Mouse (Mus musculus) midbrain, postnatal 0 days (tissue): ENCODE results near the gene Slc4a4. TPM values are rescaled to one million over a fixed set of nuclear protein-coding genes. Genes with fewer than 3 reads are reported as not detected.

Experiments used
- ATAC-seq: fragments of 200-750 bp; cut with Nextera tagmentation; 2 replicates; pipeline ENCODE4 v1.8.0; 2017; ENCODE audit warnings: moderate number of reproducible peaks, mild to moderate bottlenecking, moderate TSS enrichment, moderate library complexity; ENCODE audit not compliant: low FRiP score
- DNase-seq: peaks from one replicate; pipeline ENCODE4 v3.0.0-alpha.2; 2015; ENCODE audit warnings: low spot score
- H3K27ac ChIP-seq: fragments of 300-500 bp; sonication (generic); 2 replicates; pipeline ENCODE4 v1.5.1; 2014; ENCODE audit warnings: low read depth, mild to moderate bottlenecking, low read length, mixed read lengths
- H3K27me3 ChIP-seq: fragments of 300-500 bp; sonication (generic); 2 replicates; pipeline ENCODE4 v1.6.1; 2014; ENCODE audit warnings: low read length, control low read depth, mixed read lengths; ENCODE audit not compliant: insufficient read depth
- H3K36me3 ChIP-seq: fragments of 300-500 bp; sonication (generic); 2 replicates; pipeline ENCODE4 v1.6.1; 2014; ENCODE audit warnings: low read length, control low read depth, mixed read lengths; ENCODE audit not compliant: insufficient read depth
- H3K4me1 ChIP-seq: fragments of 300-500 bp; sonication (generic); 2 replicates; pipeline ENCODE4 v1.6.1; 2014; ENCODE audit warnings: mild to moderate bottlenecking, control low read depth, antibody characterized with exemption, low read length, mixed read lengths; ENCODE audit not compliant: insufficient read depth
- H3K4me2 ChIP-seq: fragments of 300-500 bp; sonication (generic); 2 replicates; pipeline ENCODE4 v1.6.1; 2014; ENCODE audit warnings: low read depth, mild to moderate bottlenecking, low read length, mixed read lengths; ENCODE audit not compliant: poor library complexity, severe bottlenecking
- H3K4me3 ChIP-seq: fragments of 300-500 bp; sonication (generic); 2 replicates; pipeline ENCODE4 v1.5.1; 2014; ENCODE audit warnings: low read depth, mild to moderate bottlenecking, low read length, moderate library complexity
- H3K9ac ChIP-seq: fragments of 300-500 bp; sonication (generic); replicated peaks from 2 replicates; pipeline ENCODE4 v1.6.1; 2014; ENCODE audit warnings: mild to moderate bottlenecking, low read length, moderate library complexity, mixed read lengths; ENCODE audit not compliant: poor library complexity, severe bottlenecking
- H3K9me3 ChIP-seq: fragments of 300-500 bp; sonication (generic); 2 replicates; pipeline ENCODE4 v1.6.1; 2016; ENCODE audit warnings: low read length, control low read depth
- CTCF ChIP-seq: IDR thresholded peaks from 2 replicates; pipeline ENCODE4 v1.5.1; 2016; ENCODE audit warnings: antibody characterized with exemption, mild to moderate bottlenecking
- WGBS: fragments of 180-500 bp; shearing (Covaris S2); extraction: QIAGEN DNeasy Blood & Tissue Kit; methylation state at CpG from one replicate; pipeline ENCODE4 v1.1.7; 2014; 5-methylcytosine and 5-hydroxymethylcytosine counted together
- polyA plus RNA-seq: library from polyadenylated mRNA; unstranded; fragments of >200 nt; fragmentation: Nextera tagmentation; extraction: Ambion mirVana; gene quantifications from 2 replicates; pipeline ENCODE4 v1.2.1, GENCODE M21; 2015
- total RNA-seq: library from RNA; depleted of rRNA; stranded (reverse); fragments of >200 nt; gene quantifications from 2 replicates; pipeline ENCODE4 v1.2.3, GENCODE M21; 2014

Gene Slc4a4
- total and polyA plus RNA-seq, 2 experiments from 2014 or later = 17.4 to 57.3 TPM

GRCm38 (mm10) chr5:89218222-89218621 lies 331.6 kb downstream of the Slc4a4 start:
- DNase-seq (no peak), ATAC-seq (no peak)
- TF ChIP-seq CTCF = no peak
- H3K4me1 ChIP-seq = no peaks in the 10 kb centered on the region
- no peak overlapping the region for H3K4me3 ChIP-seq
- no peaks in the 10 kb centered on the region for H3K27me3 ChIP-seq
- no peak overlapping the region for H3K9ac ChIP-seq
- H3K9me3 ChIP-seq = no peaks in the 10 kb centered on the region
- no peak overlapping the region for H3K4me2 ChIP-seq
- no peak overlapping the region for H3K27ac ChIP-seq
- 89% methylated on average over 8 of the region's 8 CpGs for WGBS
- H3K36me3 ChIP-seq = no peaks in the 10 kb centered on the region

DNA sequence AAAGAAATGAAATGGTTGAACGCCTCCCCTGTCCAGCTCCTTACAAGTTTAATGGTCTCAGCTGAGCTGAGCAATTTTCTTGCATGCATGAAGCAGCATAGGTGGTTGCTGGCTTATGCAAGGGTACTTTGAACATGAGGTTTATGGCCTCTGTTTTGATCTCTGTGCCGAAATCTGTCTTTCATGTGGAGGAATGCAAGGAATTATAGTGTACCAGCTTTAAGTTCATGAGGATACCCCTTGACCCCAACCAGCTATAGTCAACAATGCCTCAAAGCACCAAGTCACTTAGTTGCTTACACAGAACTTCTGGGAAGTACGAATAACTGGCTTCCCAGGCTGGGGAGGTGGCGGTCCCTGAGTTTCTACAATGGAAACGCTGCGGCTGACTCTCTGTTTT lies 332.1 kb downstream of the Slc4a4 start:
- Histone ChIP-seq H3K9me3 (no peaks in the 10 kb centered on the region), H3K36me3 (no peaks in the 10 kb centered on the region), H3K27me3 (no peaks in the 10 kb centered on the region), H3K4me2 (no peak overlapping the region), H3K4me3 (no peak overlapping the region), H3K9ac (no peak overlapping the region), H3K27ac (no peak overlapping the region), H3K4me1 (no peaks in the 10 kb centered on the region)
- WGBS = 78% methylated on average over 6 of the region's 6 CpGs
- TF ChIP-seq CTCF = no peak
- DNase-seq (no peak), ATAC-seq (no peak)

- no peak overlapping the region for H3K27ac ChIP-seq
- H3K9ac ChIP-seq = no peak overlapping the region
- no peak overlapping the region for H3K4me2 ChIP-seq
- H3K4me1 ChIP-seq = no peaks in the 10 kb centered on the region
- H3K27me3 ChIP-seq = no peaks in the 10 kb centered on the region
- 43% methylated on average over 1 of the region's 1 CpGs for WGBS
- TF ChIP-seq CTCF = peak; percentile 76
- no peaks in the 10 kb centered on the region for H3K9me3 ChIP-seq
- no peaks in the 10 kb centered on the region for H3K36me3 ChIP-seq
- peak; percentile 68; the same call in 1 of the 2 replicates for ATAC-seq
- DNase-seq = peak; percentile 64
- H3K4me3 ChIP-seq = no peak overlapping the region
Observed at GRCm38 (mm10) chr5:89221658-89222057, 335.0 kb downstream of the Slc4a4 start.

GRCm38 (mm10) chr5:89223061-89223740 lies 336.6 kb downstream of the Slc4a4 start:
- no peak for ATAC-seq
- WGBS = 78% methylated on average over 10 of the region's 10 CpGs
- no peak overlapping the region for H3K27ac ChIP-seq
- H3K9me3 ChIP-seq = no peaks in the 10 kb centered on the region
- H3K4me1 ChIP-seq = no peaks in the 10 kb centered on the region
- no peaks in the 10 kb centered on the region for H3K27me3 ChIP-seq
- H3K9ac ChIP-seq = no peak overlapping the region
- no peaks in the 10 kb centered on the region for H3K36me3 ChIP-seq
- TF ChIP-seq CTCF = no peak
- H3K4me3 ChIP-seq = no peak overlapping the region
- no peak overlapping the region for H3K4me2 ChIP-seq
- no peak for DNase-seq

DNA sequence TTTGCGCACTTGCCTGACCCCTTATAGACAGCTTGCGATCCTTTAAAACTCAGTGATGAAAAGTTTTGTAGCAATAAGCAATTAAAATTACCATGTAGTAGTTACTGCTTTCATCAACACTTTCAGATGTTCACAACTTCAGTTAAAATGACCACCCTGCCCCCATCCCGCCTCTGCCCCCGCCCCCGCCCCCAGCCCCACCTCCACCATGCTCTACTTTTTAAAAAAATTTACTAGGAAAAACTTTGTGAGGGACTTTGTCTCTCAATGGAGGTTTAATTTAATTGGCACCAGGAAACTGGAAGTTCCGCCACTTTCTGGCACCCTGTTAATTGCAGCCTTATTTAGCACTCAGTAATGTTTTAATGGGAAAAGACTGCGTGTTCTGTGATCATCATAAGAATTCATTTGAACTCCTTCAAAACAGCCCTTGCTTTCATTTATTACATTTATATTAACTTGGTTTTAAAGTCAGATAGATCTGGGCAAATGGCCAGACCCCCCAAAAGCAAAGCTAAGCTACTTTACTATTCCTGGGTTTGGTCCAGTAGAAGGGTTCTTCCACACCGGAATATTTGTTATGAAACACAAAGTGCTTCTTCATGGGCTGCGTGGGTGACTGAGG lies 337.2 kb downstream of the Slc4a4 start:
- no peak for TF ChIP-seq CTCF

GRCm38 (mm10) chr5:89227948-89228347 lies 341.3 kb downstream of the Slc4a4 start:
- TF ChIP-seq CTCF = peak; percentile 57
- 81% methylated on average over 2 of the region's 2 CpGs for WGBS

More for the DNA sequence above, 337.2 kb downstream of the Slc4a4 start:
- Histone ChIP-seq H3K27me3 (no peaks in the 10 kb centered on the region), H3K4me1 (no peaks in the 10 kb centered on the region), H3K9me3 (no peaks in the 10 kb centered on the region), H3K4me3 (no peak overlapping the region), H3K9ac (no peak overlapping the region), H3K4me2 (no peak overlapping the region), H3K27ac (no peak overlapping the region), H3K36me3 (no peaks in the 10 kb centered on the region)
- WGBS = 71% methylated on average over 9 of the region's 9 CpGs
- ATAC-seq (no peak), DNase-seq (peak; percentile 47)

More at GRCm38 (mm10) chr5:89227948-89228347, 341.3 kb downstream of the Slc4a4 start:
- Histone ChIP-seq H3K4me3 (no peak overlapping the region), H3K9me3 (no peaks in the 10 kb centered on the region), H3K9ac (no peak overlapping the region), H3K27me3 (no peaks in the 10 kb centered on the region), H3K4me1 (no peaks in the 10 kb centered on the region), H3K4me2 (no peak overlapping the region), H3K36me3 (no peaks in the 10 kb centered on the region), H3K27ac (no peak overlapping the region)
- DNase-seq (no peak), ATAC-seq (no peak)
